Mouse (Mus musculus) hindbrain, postnatal 0 days (tissue): ENCODE measurements around the gene Rps10. TPM values are rescaled to one million over a fixed set of nuclear protein-coding genes. Genes with fewer than 3 reads are reported as not detected.

Experiments used
- ATAC-seq: fragments of 200-750 bp; cut with Nextera tagmentation; 2 replicates; pipeline ENCODE4 v1.8.0; 2017; ENCODE audit warnings: mild to moderate bottlenecking, moderate TSS enrichment, moderate library complexity
- DNase-seq: peaks from one replicate; pipeline ENCODE4 v3.0.0-alpha.2; 2015; ENCODE audit warnings: low spot score
- H3K27ac ChIP-seq: fragments of 300-500 bp; sonication (generic); 2 replicates; pipeline ENCODE4 v1.5.1; 2014; ENCODE audit warnings: mild to moderate bottlenecking
- H3K27me3 ChIP-seq: fragments of 300-500 bp; sonication (generic); 2 replicates; pipeline ENCODE4 v1.6.1; 2014; ENCODE audit warnings: low read length, mixed read lengths; ENCODE audit not compliant: insufficient read depth
- H3K36me3 ChIP-seq: fragments of 300-500 bp; sonication (generic); 2 replicates; pipeline ENCODE4 v1.6.1; 2014; ENCODE audit warnings: low read length, mixed read lengths; ENCODE audit not compliant: insufficient read depth
- H3K4me1 ChIP-seq: fragments of 300-500 bp; sonication (generic); 2 replicates; pipeline ENCODE4 v1.6.1; 2014; ENCODE audit warnings: antibody characterized with exemption, low read length, mixed read lengths; ENCODE audit not compliant: insufficient read depth
- H3K4me2 ChIP-seq: fragments of 300-500 bp; sonication (generic); 2 replicates; pipeline ENCODE4 v1.6.1; 2014; ENCODE audit warnings: low read depth, mild to moderate bottlenecking, low read length, moderate library complexity, mixed read lengths
- H3K4me3 ChIP-seq: fragments of 300-500 bp; sonication (generic); 2 replicates; pipeline ENCODE4 v1.5.1; 2014; ENCODE audit warnings: low read length
- H3K9ac ChIP-seq: fragments of 300-500 bp; sonication (generic); replicated peaks from 2 replicates; pipeline ENCODE4 v1.6.1; 2014; ENCODE audit warnings: mild to moderate bottlenecking, low read length, moderate library complexity, mixed read lengths
- H3K9me3 ChIP-seq: fragments of 300-500 bp; sonication (generic); 2 replicates; pipeline ENCODE4 v1.6.1; 2016; ENCODE audit warnings: low read length, mixed read lengths
- CTCF ChIP-seq: IDR thresholded peaks from 2 replicates; pipeline ENCODE4 v1.5.1; 2016; ENCODE audit warnings: antibody characterized with exemption, control low read depth, low read depth
- WGBS: fragments of 180-500 bp; shearing (Covaris S2); extraction: QIAGEN DNeasy Blood & Tissue Kit; methylation state at CpG from one replicate; pipeline ENCODE4 v1.1.7; 2014; 5-methylcytosine and 5-hydroxymethylcytosine counted together
- polyA plus RNA-seq: library from polyadenylated mRNA; unstranded; fragments of >200 nt; fragmentation: Nextera tagmentation; extraction: Ambion mirVana; gene quantifications from 2 replicates; pipeline ENCODE4 v1.2.1, GENCODE M21; 2015
- total RNA-seq: library from RNA; depleted of rRNA; stranded (reverse); fragments of >200 nt; gene quantifications from 2 replicates; pipeline ENCODE4 v1.2.3, GENCODE M21; 2014

Rps10 gene
- total and polyA plus RNA-seq, 2 experiments from 2014 or later: 519 to 1,303 TPM

DNA sequence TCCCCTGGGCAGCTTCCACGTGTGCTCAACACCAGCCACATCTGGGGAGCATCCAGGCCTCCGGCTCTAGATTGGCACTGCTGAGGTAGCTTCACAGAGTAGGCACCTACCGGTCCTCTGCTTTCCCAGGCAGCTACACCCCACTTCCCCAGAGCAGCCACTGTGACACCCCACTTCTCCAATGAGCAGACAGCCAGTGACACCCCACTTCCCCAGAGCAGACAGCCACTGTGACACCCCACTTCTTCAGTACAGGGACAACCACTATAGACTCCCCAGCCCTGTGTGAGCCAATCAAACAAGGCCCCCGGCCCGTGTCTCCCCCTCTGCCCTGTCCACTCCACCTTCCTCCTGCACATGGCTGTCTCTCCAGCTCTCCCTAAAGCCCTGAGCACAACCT lies 24.5 kb downstream of the Rps10 start:
- no peaks in the 10 kb centered on the region; the same call in 1 of the 2 replicates for H3K36me3 ChIP-seq
- DNase-seq (no peak), ATAC-seq (no peak)
- 82% methylated on average over 5 of the region's 5 CpGs for WGBS
- no peak overlapping the region for H3K9ac ChIP-seq
- no peak for TF ChIP-seq CTCF
- H3K4me2 ChIP-seq: no peak overlapping the region
- no peaks in the 10 kb centered on the region for H3K27me3 ChIP-seq
- H3K4me1 ChIP-seq: peaks cover 19% of the 10 kb centered on the region; the same call in 1 of the 2 replicates
- no peak overlapping the region for H3K4me3 ChIP-seq
- no peak overlapping the region for H3K27ac ChIP-seq
- H3K9me3 ChIP-seq: no peaks in the 10 kb centered on the region

- no peak for ATAC-seq
- Histone ChIP-seq H3K4me1 (peaks cover 19% of the 10 kb centered on the region; the same call in 1 of the 2 replicates), H3K36me3 (no peaks in the 10 kb centered on the region), H3K9ac (no peak overlapping the region), H3K9me3 (no peaks in the 10 kb centered on the region), H3K4me3 (no peak overlapping the region), H3K4me2 (no peak overlapping the region), H3K27me3 (no peaks in the 10 kb centered on the region), H3K27ac (no peak overlapping the region; the same call in 1 of the 2 replicates)
- DNase-seq: no peak
- no peak for TF ChIP-seq CTCF
- WGBS: 61% methylated on average over 3 of the region's 3 CpGs
These were observed 25.0 kb downstream of the Rps10 start for GRCm38 (mm10) chr17:27611519-27611884.

DNA sequence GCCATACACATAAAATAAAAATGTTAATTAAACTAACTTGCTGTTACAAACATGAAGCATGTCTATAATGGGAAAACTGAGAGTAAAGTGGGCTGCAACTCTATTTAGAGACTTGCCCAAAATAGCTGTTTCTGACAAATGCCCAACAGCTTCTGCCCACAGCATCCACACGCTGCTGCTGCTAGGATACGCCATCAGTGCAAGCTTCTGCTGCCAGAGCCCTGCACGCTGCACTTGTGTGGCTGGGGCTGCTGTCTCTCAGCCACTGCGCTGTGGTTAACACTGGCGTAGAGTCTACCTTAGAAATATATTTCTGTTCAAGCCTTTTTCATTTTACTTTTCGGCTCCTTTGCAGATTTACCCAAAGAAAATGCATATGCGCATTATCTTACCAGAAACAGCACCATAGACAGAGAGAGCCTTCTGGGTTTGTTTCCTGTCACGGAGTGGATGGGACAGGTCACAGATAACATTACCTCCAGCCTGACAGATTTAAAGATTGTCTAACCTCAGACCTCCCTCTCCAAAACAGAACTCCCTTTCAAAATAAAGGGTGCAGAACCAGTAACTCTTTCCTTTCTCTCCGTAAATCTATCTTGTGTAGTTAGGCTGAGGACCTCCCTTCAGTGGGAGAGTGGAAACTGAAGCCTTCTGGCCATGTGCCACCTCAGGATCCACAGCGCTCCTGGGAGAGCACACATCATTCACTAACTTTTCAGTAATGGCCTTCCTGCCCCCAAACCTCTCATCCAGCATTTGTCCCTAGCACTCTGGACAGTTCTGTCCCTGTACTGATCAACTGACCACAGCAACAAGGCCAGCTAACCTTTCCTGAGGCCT lies 25.6 kb downstream of the Rps10 start:
- no peak for TF ChIP-seq CTCF
- no peaks in the 10 kb centered on the region for H3K27me3 ChIP-seq
- no peak overlapping the region for H3K9ac ChIP-seq
- ATAC-seq (peak; percentile 49; the same call in 1 of the 2 replicates), DNase-seq (peak; percentile 54)
- H3K36me3 ChIP-seq: no peaks in the 10 kb centered on the region
- H3K27ac ChIP-seq: no peak overlapping the region; the same call in 1 of the 2 replicates
- H3K4me1 ChIP-seq: peaks cover 19% of the 10 kb centered on the region; the same call in 1 of the 2 replicates
- no peak overlapping the region for H3K4me2 ChIP-seq
- H3K9me3 ChIP-seq: no peaks in the 10 kb centered on the region
- no peak overlapping the region for H3K4me3 ChIP-seq
- 51% methylated on average over 10 of the region's 10 CpGs for WGBS

DNA sequence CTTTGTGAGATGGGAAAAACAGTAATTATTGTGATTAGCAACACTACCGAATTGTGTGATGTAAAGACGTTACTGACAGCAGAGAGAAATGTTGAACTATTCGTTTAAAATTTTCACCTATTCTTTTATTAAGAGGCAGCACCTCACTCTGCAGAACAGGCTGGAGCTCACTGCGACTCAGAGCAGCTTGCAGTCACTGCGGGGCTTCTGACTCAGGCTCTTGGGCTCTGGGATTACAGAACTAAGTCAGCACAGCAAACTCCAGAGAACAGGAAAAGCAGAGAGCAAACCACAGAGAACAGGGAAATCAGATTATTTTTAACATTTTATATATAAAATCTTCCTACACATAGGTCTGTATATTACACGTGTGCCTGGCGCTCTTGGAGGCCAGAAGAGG lies 26.9 kb downstream of the Rps10 start:
- no peaks in the 10 kb centered on the region for H3K36me3 ChIP-seq
- no peak for TF ChIP-seq CTCF
- no peak for ATAC-seq
- no peaks in the 10 kb centered on the region for H3K27me3 ChIP-seq
- WGBS: 78% methylated on average over 7 of the region's 7 CpGs
- no peak overlapping the region for H3K27ac ChIP-seq
- DNase-seq: no peak
- no peak overlapping the region for H3K4me3 ChIP-seq
- H3K9ac ChIP-seq: no peak overlapping the region
- no peaks in the 10 kb centered on the region for H3K9me3 ChIP-seq
- H3K4me1 ChIP-seq: peaks cover 19% of the 10 kb centered on the region; the same call in 1 of the 2 replicates
- no peak overlapping the region for H3K4me2 ChIP-seq

DNA sequence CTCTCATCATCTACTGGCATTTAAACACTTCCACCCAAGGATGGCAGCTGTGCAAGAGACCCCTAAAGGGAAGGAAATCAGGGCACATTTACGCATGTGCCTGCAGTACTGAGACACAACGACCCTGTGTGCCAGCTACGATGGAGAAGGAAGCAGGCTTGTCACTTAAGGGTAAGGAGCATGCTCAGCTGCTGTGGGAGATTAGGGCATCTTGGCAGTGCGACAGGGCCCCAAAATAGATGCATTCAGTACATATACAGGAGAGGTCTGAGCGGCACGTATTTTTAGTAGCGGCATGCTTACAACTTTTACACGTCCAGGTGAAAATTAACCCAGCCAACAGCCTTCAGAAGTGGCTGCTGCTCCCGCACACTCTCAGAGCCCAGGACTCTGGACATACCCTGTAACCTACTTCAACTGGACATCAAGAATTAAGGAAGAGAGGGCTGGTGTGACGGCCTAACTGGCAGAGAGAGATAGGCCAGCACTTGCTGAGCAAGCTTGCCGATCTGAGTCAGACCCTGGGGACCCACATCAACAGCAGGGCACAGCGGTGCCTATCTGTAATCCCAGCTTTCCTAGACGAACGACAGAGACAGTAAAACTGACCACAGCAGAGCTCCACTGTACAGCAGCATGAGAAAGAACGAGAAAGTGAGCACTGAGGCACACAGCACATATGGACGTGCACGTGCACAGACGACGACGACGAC lies 32.8 kb downstream of the Rps10 start:
- Histone ChIP-seq H3K4me1 (peaks cover 25% of the 10 kb centered on the region), H3K27ac (peak overlapping the region; percentile 26; the same call in 1 of the 2 replicates)
- WGBS: 54% methylated on average over 21 of the region's 21 CpGs

GRCm38 (mm10) chr17:27603036-27603435 lies 33.4 kb downstream of the Rps10 start:
- Histone ChIP-seq H3K4me2 (no peak overlapping the region), H3K4me1 (peaks cover 25% of the 10 kb centered on the region), H3K4me3 (no peak overlapping the region), H3K9me3 (no peaks in the 10 kb centered on the region), H3K27ac (peak overlapping the region; percentile 26; the same call in 1 of the 2 replicates), H3K27me3 (no peaks in the 10 kb centered on the region), H3K9ac (no peak overlapping the region), H3K36me3 (no peaks in the 10 kb centered on the region)
- DNase-seq: no peak
- WGBS: 88% methylated on average over 2 of the region's 2 CpGs
- no peak for TF ChIP-seq CTCF
- ATAC-seq: no peak

More for the DNA sequence above, 32.8 kb downstream of the Rps10 start:
- Histone ChIP-seq H3K27me3 (no peaks in the 10 kb centered on the region), H3K36me3 (no peaks in the 10 kb centered on the region), H3K9ac (no peak overlapping the region; the same call in 1 of the 2 replicates), H3K4me2 (no peak overlapping the region), H3K9me3 (no peaks in the 10 kb centered on the region), H3K4me3 (no peak overlapping the region)
- DNase-seq (no peak), ATAC-seq (no peak)
- TF ChIP-seq CTCF: no peak
